Mouse (Mus musculus): ENCODE measurements around the gene Cfap97. TPM values are rescaled to one million over a fixed set of nuclear protein-coding genes. Genes with fewer than 3 reads are reported as not detected.
A peak's percentile ranks its signal among the peaks of the same experiment; 100 is the strongest.

Gene Cfap97
- polyA plus RNA-seq, 1 experiment: 19.7 TPM

GRCm38 (mm10) chr8:46241568-46242374 lies 90.2 kb downstream of the Cfap97 start:
- Histone ChIP-seq H3K4me1 (ENCODE audit: control insufficient read depth, insufficient read depth, low read length) (peaks cover 1% of the 10 kb centered on the region; the same call in 1 of the 2 replicates), H3K4me3 (ENCODE audit: insufficient read depth, low read length) (no peak overlapping the region), H3K27ac (ENCODE audit: insufficient read depth, low read length) (no peak overlapping the region)
- TF ChIP-seq CTCF (IDR thresholded peaks at IDR 0.05; ENCODE audit: borderline replicate concordance, insufficient read depth, low read length) (peak; percentile 83; the same call in 1 of the 2 replicates), POLR2A (IDR thresholded peaks at IDR 0.05; ENCODE audit: low read depth, low read length) (no peak)

DNA sequence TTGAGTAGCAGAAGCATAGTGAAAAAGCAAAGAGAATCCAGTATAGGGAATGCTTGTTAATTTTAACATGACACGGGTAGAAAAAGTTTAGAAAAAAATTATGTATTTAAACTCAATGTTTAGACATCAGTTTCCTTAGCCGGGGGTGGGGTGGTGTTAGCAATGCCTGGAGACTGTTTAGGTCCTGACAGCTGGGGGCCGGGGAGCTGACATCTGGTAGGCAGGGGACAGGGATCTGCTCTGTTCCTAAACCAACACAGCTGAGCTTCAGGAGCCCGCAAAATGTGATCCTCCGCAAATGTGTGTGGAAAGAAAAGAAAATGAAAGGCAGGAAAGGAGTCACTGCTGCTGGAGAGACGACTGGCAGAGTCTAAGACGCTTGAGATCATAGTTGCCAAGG lies 91.4 kb downstream of the Cfap97 start:
- no peak overlapping the region for H3K4me3 ChIP-seq (ENCODE audit: insufficient read depth, low read length)
- TF ChIP-seq POLR2A (IDR thresholded peaks at IDR 0.05; ENCODE audit: low read depth, low read length): no peak
- TF ChIP-seq CTCF (IDR thresholded peaks at IDR 0.05; ENCODE audit: borderline replicate concordance, insufficient read depth, low read length): no peak
- H3K4me1 ChIP-seq (ENCODE audit: control insufficient read depth, insufficient read depth, low read length): no peaks in the 10 kb centered on the region
- no peak overlapping the region for H3K27ac ChIP-seq (ENCODE audit: insufficient read depth, low read length)

Other genes with a start within 250 kb of the Cfap97 start
- not detected in 2 replicates for gene Ccdc110, start 217.2 kb upstream of the Cfap97 start, polyA plus RNA-seq (2011; ENCODE audit: insufficient read length, low read depth, missing spikeins)
- 1.3 and 2.6 TPM in 2 replicates for gene 1700029J07Rik, start 176.5 kb upstream of the Cfap97 start, polyA plus RNA-seq (2011; ENCODE audit: insufficient read length, low read depth, missing spikeins)
- 75.3 and 87.8 TPM in 2 replicates for gene Ufsp2, start 176.2 kb upstream of the Cfap97 start, polyA plus RNA-seq (2011; ENCODE audit: insufficient read length, low read depth, missing spikeins)
- 0.23 and 0.38 TPM in 2 replicates for gene Lrp2bp, start 152.5 kb upstream of the Cfap97 start, polyA plus RNA-seq (2011; ENCODE audit: insufficient read length, low read depth, missing spikeins)
- 3.3 and 4.2 TPM in 2 replicates for gene Ankrd37, start 146.1 kb upstream of the Cfap97 start, polyA plus RNA-seq (2011; ENCODE audit: insufficient read length, low read depth, missing spikeins)
- 20.2 and 23.5 TPM in 2 replicates for gene Snx25, start 388 bp downstream of the Cfap97 start, polyA plus RNA-seq (2011; ENCODE audit: insufficient read length, low read depth, missing spikeins)
- gene Slc25a4, start 59.5 kb downstream of the Cfap97 start, polyA plus RNA-seq (2011; ENCODE audit: insufficient read length, low read depth, missing spikeins): 302 and 337 TPM in 2 replicates
- gene Helt, start 142.9 kb downstream of the Cfap97 start, polyA plus RNA-seq (2011; ENCODE audit: insufficient read length, low read depth, missing spikeins): not detected in 2 replicates